Mouse (Mus musculus): Measurements from ENCODE around the gene Srrm1. TPM values are rescaled to one million over a fixed set of nuclear protein-coding genes. Genes with fewer than 3 reads are reported as not detected.
A peak's percentile ranks its signal among the peaks of the same experiment; 100 is the strongest.

The Srrm1 gene
- 129 and 141 TPM in 2 replicates for polyA plus RNA-seq (2012; ENCODE audit: insufficient read depth, insufficient read length, missing spikeins)

DNA sequence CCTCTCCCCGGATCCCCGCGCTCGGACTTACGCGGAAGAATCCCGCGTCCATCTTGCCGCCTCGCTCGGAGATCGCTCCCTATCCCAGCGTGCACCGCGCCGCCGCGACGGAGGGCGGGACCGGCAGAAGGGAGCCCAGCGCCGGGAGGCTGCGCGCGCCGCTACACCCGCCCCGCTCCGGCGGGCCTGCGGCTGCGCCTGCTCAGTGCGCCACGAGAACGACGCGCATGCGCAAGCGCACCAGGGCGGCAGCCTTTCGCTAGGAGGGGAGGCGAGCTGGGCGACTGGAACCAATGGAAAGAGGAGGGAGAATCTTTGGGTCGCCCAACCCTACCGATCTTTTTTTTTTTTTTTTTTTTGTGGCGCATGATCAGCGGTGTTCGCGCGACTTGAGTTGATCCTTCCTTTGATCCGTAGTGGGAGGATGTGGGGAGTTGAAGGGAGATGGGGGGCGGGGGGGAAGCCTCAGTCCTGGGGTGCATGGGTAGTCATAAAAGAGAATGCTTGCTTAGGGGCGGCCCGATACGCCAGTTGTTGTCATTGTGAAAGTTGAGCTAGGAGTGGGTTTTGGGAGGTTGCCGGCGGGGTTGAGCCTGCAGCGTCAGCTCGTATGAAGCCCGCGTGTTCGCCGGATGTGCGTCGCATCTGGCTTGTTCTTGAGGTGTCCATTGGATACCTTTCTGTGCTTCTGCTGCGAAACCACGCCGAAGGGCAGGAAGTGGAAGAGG, at the start of gene Srrm1:
Srrm1 (minus strand) TSS at position 256 of the 728 bp plus-strand sequence.
- peak within 1 kb of the TSS; percentile 96 for H3K27ac ChIP-seq (ENCODE audit: insufficient read depth, low read depth, low read length)
- peak within 1 kb of the TSS; percentile 80 for H3K4me3 ChIP-seq (ENCODE audit: insufficient read depth, low read length)
- H3K4me1 ChIP-seq (ENCODE audit: control insufficient read depth, insufficient read depth, low read length) = peaks cover 25% of the 10 kb centered on the region
- TF ChIP-seq CTCF (IDR thresholded peaks at IDR 0.05; ENCODE audit: low read depth, low read length) (no peak), POLR2A (IDR thresholded peaks at IDR 0.05; ENCODE audit: borderline replicate concordance, low read depth, low read length) (no peak)

DNA sequence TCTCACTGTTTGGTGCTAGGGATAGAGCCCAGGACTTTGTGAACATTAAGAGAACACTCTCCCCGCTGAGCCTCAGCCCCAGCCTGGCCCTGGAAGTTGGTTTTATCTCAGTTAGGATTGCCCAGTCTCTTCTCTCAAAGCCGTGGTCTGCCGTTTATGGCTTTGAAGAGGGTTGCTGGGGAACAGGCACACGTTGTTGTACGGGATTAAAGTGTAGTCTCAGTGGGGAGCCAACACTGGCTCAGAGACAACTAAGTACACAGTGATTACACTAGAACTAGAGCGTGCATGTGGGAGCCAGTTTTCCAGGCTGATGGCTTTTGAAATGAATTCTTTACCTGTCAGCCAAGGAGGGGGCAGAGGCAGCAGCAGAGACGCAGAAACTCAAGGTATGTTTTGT, 48.8 kb upstream of the Srrm1 start:
- Histone ChIP-seq H3K4me1 (ENCODE audit: control insufficient read depth, insufficient read depth, low read length) (peaks cover 24% of the 10 kb centered on the region), H3K27ac (ENCODE audit: insufficient read depth, low read depth, low read length) (no peak overlapping the region), H3K4me3 (ENCODE audit: insufficient read depth, low read length) (no peak overlapping the region)
- TF ChIP-seq CTCF (IDR thresholded peaks at IDR 0.05; ENCODE audit: low read depth, low read length) (no peak), POLR2A (IDR thresholded peaks at IDR 0.05; ENCODE audit: borderline replicate concordance, low read depth, low read length) (no peak)

DNA sequence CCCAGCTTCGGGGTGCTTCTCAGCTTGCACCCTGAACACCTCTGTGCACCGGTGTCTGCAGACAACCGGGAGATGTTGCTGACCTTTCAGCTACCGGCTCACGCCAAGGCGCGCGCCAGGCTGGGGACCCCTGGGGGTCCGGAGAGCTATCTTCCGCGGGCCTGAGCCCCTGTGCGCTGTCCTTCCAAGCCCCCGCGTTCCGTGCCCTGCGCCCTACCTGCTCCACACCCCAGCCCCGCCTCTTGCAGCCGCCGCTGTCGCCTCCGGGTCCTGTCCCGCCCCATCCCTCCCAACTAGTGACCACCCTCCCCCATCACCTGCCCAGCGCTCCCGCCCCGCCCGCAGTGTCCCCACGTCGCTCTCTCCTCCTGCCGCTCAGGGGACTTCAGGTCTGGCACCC, 44.9 kb upstream of the Srrm1 start, which contains the start of gene Ncmap:
Ncmap (minus strand) TSS at position 237 of the 400 bp plus-strand sequence.
- peaks cover 3% of the 10 kb centered on the region for H3K4me1 ChIP-seq (ENCODE audit: control insufficient read depth, insufficient read depth, low read length)
- no peak within 1 kb of the TSS for H3K27ac ChIP-seq (ENCODE audit: insufficient read depth, low read depth, low read length)
- peak within 1 kb of the TSS; percentile 18; the same call in 1 of the 2 replicates for H3K4me3 ChIP-seq (ENCODE audit: insufficient read depth, low read length)
- TF ChIP-seq CTCF (IDR thresholded peaks at IDR 0.05; ENCODE audit: low read depth, low read length) = no peak
- no peak for TF ChIP-seq POLR2A (IDR thresholded peaks at IDR 0.05; ENCODE audit: borderline replicate concordance, low read depth, low read length)

DNA sequence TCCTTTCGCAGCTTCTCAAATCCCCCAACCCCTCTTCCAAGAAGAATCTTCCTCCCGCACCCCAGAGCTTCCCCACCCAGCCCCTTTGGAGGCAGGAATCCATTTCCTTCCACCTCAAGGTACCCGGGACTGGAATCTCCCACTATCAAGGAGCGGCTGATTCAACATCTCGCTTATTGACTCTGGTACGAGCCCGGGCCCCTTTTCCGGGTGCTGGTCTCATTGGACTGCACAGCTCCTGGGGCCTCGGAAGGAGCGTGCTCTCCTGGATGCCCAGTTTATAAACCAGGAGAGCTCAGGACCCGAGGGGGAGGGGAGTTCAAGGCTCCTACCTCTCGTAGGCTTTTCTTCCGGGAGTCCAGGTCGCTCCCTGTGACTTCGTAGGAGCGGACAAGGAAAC, 44.4 kb upstream of the Srrm1 start:
- TF ChIP-seq POLR2A (IDR thresholded peaks at IDR 0.05; ENCODE audit: borderline replicate concordance, low read depth, low read length) (no peak), CTCF (IDR thresholded peaks at IDR 0.05; ENCODE audit: low read depth, low read length) (no peak)
- Histone ChIP-seq H3K4me3 (ENCODE audit: insufficient read depth, low read length) (peak overlapping the region; percentile 18; the same call in 1 of the 2 replicates), H3K27ac (ENCODE audit: insufficient read depth, low read depth, low read length) (no peak overlapping the region), H3K4me1 (ENCODE audit: control insufficient read depth, insufficient read depth, low read length) (peaks cover under 1% of the 10 kb centered on the region)

DNA sequence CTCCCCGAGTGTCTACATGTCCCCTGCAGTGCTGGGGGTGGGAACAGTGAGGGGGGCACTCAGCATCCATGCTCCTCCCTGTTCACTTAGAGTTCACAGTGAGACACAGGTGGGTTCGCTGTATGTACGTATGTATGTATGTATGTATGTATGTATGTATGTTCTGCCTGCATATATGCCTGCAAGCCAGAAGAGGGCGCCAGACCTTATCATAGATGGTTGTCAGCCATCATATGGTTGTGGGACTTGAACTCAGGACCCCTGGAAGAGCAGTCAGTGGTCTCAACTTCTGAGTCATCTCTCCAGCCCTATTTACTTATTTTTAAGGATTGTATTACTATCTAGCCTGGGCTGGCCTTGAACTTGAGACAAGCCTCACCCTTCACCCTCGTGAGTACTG, 43.2 kb upstream of the Srrm1 start:
- TF ChIP-seq CTCF (IDR thresholded peaks at IDR 0.05; ENCODE audit: low read depth, low read length) (no peak), POLR2A (IDR thresholded peaks at IDR 0.05; ENCODE audit: borderline replicate concordance, low read depth, low read length) (no peak)
- Histone ChIP-seq H3K27ac (ENCODE audit: insufficient read depth, low read depth, low read length) (no peak overlapping the region), H3K4me3 (ENCODE audit: insufficient read depth, low read length) (no peak overlapping the region)

DNA sequence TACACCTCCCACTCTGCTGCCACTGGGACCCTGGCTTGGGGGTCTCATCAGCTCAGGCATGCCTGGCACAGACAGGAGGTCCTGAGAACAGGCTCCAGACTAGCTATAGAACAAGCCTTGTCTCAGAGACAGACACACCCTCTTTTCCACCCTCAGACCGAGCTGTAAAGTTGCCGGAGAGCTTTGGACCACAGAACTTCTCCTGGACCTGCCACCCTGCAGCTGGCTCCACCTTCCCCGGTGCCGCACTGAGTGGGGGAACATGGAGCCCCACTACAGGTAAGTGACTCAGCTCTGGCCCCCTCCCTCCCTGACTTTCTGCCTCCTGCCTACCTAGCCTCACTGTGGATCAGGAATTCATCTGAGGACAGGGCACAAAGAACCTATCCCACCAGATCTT, 42.3 kb upstream of the Srrm1 start:
- no peak overlapping the region for H3K27ac ChIP-seq (ENCODE audit: insufficient read depth, low read depth, low read length)
- H3K4me1 ChIP-seq (ENCODE audit: control insufficient read depth, insufficient read depth, low read length) = no peaks in the 10 kb centered on the region
- no peak overlapping the region for H3K4me3 ChIP-seq (ENCODE audit: insufficient read depth, low read length)
- TF ChIP-seq CTCF (IDR thresholded peaks at IDR 0.05; ENCODE audit: low read depth, low read length) = no peak

More for the DNA sequence above, 43.2 kb upstream of the Srrm1 start:
- H3K4me1 ChIP-seq (ENCODE audit: control insufficient read depth, insufficient read depth, low read length) = no peaks in the 10 kb centered on the region

DNA sequence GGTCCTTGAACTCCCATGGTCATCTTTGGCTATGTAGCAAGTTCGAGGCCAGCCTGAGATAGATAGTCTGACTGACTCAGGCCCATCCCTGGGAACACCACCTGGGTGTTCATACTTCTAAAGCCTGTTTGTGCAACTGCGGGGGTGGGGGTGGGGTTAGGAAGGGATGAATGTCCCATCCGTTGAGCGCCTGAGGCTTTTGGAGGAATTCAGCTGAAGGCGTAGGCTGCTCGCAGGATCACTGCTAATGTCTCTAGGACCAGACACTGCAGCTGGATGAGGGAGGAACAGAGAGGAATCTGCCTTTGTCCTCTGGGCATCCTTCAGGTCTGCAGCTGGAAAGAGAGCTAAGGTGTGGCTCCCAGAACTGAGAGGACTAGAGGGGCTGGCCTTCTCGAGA, 41.5 kb upstream of the Srrm1 start:
- no peak overlapping the region for H3K27ac ChIP-seq (ENCODE audit: insufficient read depth, low read depth, low read length)
- H3K4me1 ChIP-seq (ENCODE audit: control insufficient read depth, insufficient read depth, low read length) = no peaks in the 10 kb centered on the region
- H3K4me3 ChIP-seq (ENCODE audit: insufficient read depth, low read length) = no peak overlapping the region
- TF ChIP-seq CTCF (IDR thresholded peaks at IDR 0.05; ENCODE audit: low read depth, low read length) (no peak), POLR2A (IDR thresholded peaks at IDR 0.05; ENCODE audit: borderline replicate concordance, low read depth, low read length) (no peak)

DNA sequence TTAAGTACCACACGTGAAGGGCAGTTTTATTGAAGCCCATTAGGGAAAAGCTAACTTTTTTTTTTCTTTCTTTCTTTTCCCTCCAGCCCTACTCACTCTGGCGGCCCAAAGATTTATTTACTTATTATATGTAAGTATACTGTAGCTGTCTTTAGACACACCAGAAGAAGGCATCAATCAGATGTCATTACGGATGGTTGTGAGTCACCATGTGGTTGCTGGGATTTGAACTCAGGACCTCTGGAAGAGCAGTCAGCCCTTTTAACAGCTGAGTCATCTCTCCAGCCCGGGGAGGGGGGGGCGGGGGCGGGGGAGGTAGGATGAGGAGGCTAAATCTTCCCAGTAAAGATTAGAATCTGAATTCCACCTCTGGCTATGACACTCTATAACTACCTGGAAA, 40.3 kb upstream of the Srrm1 start:
- H3K27ac ChIP-seq (ENCODE audit: insufficient read depth, low read depth, low read length) = no peak overlapping the region
- TF ChIP-seq CTCF (IDR thresholded peaks at IDR 0.05; ENCODE audit: low read depth, low read length) (no peak), POLR2A (IDR thresholded peaks at IDR 0.05; ENCODE audit: borderline replicate concordance, low read depth, low read length) (no peak)
- H3K4me1 ChIP-seq (ENCODE audit: control insufficient read depth, insufficient read depth, low read length) = no peaks in the 10 kb centered on the region
- no peak overlapping the region for H3K4me3 ChIP-seq (ENCODE audit: insufficient read depth, low read length)

DNA sequence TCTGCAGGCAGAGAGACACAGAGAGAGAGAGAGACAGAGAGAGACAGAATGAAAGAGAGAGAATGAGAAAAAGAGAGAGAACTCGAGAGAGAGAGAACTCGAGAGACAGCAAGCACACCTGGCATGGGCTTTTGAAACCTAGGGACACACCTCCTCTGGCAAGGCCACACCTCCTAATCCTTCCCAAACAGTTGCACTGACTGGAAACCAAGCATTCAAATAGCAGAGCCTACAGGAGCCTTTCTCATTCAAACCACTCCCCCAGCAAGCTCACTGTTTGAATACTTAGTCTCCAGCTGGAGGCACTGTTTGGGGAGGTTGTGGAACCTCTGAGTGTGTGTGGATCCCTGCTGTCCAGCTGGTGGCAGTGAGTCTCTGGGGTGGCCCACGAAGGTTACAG, 39.7 kb upstream of the Srrm1 start:
- Histone ChIP-seq H3K4me1 (ENCODE audit: control insufficient read depth, insufficient read depth, low read length) (no peaks in the 10 kb centered on the region), H3K4me3 (ENCODE audit: insufficient read depth, low read length) (no peak overlapping the region), H3K27ac (ENCODE audit: insufficient read depth, low read depth, low read length) (no peak overlapping the region)
- TF ChIP-seq CTCF (IDR thresholded peaks at IDR 0.05; ENCODE audit: low read depth, low read length) = no peak
- no peak for TF ChIP-seq POLR2A (IDR thresholded peaks at IDR 0.05; ENCODE audit: borderline replicate concordance, low read depth, low read length)

DNA sequence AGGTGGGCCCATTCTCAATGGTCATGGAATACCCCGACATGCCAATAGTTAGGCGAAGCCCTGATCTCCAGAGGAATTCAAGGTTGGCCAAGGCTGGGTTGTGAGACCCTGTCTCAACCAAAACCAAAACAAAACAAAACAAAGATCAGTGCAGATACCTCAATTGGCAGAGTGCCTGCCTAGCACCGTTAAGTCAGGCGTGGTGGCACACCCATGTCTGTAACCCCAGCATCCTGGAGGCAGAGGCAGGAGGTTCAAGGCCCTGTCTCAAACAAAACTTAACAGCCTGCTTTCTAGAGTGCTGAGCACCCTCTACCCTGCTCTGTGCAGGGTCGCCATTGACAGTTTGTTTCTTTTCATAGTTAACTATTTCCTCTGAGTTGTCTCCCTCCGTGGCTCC, 37.9 kb upstream of the Srrm1 start:
- H3K4me3 ChIP-seq (ENCODE audit: insufficient read depth, low read length) = no peak overlapping the region
- no peaks in the 10 kb centered on the region for H3K4me1 ChIP-seq (ENCODE audit: control insufficient read depth, insufficient read depth, low read length)
- H3K27ac ChIP-seq (ENCODE audit: insufficient read depth, low read depth, low read length) = no peak overlapping the region
- TF ChIP-seq CTCF (IDR thresholded peaks at IDR 0.05; ENCODE audit: low read depth, low read length) (no peak), POLR2A (IDR thresholded peaks at IDR 0.05; ENCODE audit: borderline replicate concordance, low read depth, low read length) (no peak)

Measured in bone marrow macrophage, adult 2 months (primary cell).